Mouse (Mus musculus): Measurements from ENCODE around the gene Enoph1.

Enoph1 gene

DNA sequence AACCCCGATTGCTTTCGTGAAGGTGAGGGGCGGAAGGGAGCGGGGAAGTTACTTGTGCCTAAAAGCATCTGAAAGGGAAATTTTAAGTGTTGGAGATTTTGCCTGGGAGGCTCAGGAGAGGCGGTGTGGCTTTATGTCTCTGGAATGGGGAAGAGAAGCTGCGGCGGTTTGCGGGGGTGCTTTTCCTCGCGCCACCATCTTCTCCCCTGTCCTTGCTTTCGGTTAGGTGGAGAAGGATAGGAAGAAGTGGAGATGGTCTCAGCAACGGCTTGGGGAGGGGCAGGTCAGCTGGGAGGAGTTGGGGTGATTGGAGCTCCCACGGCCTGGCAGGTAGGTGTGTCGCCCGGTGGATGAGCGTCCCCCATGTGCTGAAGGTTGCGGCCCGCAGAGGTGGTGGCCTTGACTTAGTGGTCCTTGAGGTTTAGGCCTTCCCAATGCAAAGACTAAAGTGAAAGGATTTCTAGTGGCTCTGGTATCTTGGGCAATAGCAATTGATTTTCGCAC lies 548 bp downstream of the Enoph1 start:
- DNase-seq (ENCODE audit: low spot score), result no peak

GRCm38 (mm10) chr5:100041272-100041671 lies 1.5 kb downstream of the Enoph1 start:
- DNase-seq (ENCODE audit: low spot score), result no peak

DNA sequence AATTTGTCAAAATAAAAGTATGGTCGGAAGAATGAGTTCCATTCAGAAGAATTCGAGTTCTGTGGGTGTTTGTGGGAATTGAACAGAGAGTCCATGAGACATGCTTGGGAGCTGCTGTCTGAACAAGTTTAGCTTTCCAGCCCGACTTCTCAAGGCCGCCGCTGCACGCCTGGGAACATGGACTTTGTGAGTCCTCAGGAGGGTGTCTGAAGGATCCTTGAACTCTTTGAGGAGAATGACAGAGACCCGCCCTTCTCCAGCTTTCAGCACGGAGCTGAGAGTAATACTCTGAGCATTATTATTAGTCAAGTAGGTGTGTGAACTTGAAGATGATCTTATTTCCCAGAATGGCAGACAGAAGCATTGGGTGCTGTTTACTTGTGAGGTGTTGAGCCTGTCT lies 2.7 kb downstream of the Enoph1 start:
- DNase-seq (ENCODE audit: low spot score), result no peak

GRCm38 (mm10) chr5:100043361-100043760 lies 3.6 kb downstream of the Enoph1 start:
- DNase-seq (ENCODE audit: low spot score), result no peak

GRCm38 (mm10) chr5:100044030-100044429 lies 4.2 kb downstream of the Enoph1 start:
- no peak for DNase-seq (ENCODE audit: low spot score)

DNA sequence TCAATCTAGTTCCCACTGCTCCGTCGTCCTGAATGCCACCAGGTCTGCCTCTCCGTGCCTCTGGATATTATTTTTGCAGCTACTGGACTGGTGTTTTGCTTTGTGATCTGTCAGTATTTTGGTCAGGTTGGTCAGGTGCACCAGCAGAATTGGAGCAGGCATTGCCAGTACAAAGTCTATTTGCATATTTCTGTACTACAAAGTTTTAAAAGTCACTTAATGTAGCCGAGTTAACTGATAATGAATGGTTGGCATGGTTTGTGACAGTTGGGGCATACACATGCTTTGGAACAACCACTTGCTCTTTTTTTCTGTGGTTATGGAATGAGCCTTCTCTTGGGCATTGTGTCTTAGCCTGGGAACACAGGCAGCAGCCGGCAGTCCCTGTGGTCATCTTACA lies 4.8 kb downstream of the Enoph1 start:
- DNase-seq (ENCODE audit: low spot score), result no peak

DNA sequence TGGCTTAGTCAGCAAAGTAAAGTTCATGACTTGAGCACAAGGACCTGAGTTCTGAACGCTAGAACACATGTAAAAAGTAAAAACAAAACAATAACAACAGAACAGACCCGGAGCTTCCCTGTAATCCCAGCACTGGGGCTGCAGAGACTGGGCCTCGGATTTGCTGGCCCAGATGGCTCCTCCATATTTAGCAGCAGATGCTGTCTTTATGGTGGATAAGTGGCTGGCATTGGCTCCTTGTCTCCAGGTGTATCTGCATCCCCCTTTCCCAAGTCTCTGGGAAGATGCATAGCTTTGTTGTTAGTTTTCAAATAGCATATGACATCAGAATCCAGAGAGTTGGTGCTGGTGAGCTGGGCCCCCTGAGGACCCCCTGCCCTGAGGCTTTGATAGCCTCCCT lies 6.3 kb downstream of the Enoph1 start:
- no peak for DNase-seq (ENCODE audit: low spot score)

GRCm38 (mm10) chr5:100047143-100047640 lies 7.4 kb downstream of the Enoph1 start:
- no peak for DNase-seq (ENCODE audit: low spot score)

GRCm38 (mm10) chr5:100047871-100048270 lies 8.1 kb downstream of the Enoph1 start:
- no peak for DNase-seq (ENCODE audit: low spot score)

DNA sequence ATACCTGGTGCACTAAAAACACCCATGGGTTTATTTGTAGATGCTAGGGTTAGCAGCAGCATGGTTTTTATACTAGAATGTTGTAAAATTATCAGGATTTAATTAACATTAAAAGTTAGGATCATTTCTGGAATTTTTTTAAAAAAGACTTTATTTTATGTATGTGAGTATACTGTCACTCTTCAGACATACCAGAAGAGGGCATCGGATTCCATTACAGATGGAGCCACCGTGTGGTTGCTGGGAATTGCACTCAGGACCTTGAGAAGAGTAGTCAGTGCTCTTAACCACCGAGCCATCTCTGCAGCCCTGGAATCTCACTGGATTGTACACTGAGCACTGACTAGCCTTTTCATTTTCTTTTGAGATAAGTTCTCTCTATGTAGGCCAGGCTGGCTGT lies 10.1 kb downstream of the Enoph1 start:
- DNase-seq (ENCODE audit: low spot score), result no peak

DNA sequence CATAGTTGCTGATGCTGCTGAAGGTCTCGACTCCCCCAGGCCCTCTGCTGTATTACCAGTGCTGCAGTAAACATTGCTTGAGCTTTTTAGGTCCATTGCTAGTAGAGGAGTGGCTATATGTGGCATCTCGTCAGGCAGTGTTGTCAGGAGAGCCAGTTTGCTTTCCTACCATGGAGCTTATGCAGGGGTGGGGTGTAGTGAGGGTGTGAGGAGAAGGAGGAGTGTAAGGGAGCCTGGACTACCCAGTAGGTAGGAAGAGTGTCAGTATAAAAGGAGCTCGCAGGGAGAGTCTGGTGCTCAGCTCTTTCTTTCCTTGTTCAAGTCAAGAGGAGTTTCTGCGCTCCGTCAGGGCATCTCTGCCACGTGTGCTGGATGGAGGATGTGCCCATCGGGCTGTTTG lies 12.9 kb downstream of the Enoph1 start:
- no peak for DNase-seq (ENCODE audit: low spot score)

DNA sequence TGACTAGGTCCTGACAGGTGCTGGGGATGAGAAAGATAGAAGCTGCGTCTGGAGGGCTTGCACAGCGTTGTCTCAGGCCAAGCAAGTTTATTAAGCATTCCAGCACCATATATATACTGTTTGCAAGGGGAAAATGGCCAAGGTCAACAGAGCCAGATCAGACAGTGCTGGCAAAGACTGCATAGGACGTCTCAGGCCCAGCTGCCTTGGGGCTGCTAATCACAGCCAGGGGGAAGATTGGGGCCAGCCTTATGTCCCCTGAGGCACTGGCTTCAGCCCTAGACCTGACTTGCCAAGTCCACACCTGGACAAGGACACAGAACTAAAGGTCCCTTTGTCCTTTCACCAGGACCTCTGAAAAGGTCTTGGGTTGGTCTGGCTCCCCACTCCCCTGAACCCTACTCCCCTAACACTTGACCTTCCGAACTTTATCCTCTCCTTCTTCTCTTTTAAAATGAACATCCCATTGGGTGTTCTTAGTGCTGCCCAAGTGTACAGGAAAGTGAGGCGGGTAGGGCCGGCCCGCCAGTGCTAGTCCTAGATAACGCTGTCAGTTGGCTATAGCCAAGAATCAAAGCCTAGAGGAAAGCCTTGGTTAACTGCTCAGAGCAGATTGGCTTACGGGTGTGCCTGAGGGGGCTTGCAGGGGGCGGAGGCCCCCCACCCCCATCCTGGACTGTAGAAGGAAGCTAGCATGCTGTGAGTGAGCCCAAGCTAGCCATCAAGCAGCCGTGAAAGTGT lies 15.2 kb downstream of the Enoph1 start:
- DNase-seq (ENCODE audit: low spot score), result no peak

DNA sequence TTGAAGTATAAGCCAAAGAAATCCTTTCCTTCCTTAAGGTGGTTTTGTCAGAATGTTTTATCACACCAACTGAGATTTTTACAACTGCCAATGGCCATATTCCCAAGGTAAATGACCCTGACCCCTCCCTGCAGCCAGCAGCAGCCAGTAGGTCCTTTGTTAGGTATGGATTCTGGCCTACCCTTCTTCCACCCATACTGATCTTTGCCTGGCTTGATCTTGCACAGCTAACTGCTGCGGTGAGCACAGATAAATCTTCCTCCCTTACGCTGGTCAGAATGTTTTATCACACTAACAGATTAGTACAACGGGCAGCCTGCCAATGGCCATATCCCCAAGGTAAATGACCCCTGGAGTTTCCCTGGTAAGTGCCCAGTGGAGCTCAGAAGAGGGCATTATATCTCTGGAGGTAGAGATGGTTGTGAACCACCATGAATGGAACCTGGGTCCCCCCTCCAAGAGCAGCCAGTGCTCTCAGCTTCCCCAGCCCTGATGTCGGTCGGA lies 16.1 kb downstream of the Enoph1 start:
- no peak for DNase-seq (ENCODE audit: low spot score)

DNA sequence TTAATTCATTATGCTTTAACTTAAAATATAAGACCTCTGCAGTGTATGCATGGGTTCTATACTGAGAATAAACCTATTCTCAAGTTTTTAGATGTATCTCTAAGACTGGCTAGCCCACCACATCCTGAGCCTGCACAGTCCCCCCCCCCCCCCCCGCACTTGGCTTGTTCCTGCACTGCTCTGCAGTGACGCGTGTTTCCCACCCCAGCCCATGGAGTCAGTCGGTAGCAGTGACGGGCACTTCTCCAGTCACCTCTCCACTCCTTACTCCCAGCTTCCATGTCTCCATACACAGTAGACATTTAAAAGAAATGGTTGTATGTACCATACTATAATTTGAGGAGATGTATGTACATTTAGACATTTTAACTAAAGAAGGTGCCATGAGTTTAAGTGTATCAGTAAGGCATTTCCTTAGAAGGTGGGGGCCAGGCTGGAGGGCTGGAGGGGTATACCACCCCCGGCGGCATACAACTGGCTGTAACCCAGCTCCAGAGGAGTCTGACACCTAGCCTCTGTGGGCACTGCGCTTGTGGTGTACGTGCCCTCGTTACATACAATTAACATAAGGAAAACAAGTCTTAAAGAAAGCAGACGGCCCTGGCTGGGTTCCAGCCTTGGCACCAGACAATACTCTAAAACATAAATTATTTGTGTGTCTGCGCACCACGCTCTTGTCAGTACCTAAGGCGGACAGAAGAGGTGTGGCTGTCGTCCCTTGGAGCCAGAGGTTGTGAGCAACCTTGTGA lies 17.9 kb downstream of the Enoph1 start:
- DNase-seq (ENCODE audit: low spot score), result no peak

DNA sequence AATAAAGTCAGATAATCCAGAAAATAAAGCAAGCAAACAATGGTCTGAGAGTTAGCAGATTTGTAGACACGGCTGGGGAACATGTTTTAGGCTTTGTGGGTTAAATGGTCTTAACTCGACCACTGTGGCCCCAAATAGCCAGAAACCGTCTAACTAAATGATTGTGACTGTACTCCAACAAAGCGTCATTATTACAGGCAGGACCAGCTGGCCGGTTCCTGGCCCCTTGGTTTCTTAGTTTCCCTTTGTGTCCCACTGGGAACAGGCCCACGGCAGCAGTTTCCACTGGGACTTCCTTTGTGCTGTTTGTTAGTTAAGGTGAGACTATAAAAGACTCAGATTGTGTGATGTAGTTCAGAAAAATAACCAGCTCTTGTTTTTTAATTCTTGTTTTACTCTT lies 18.9 kb downstream of the Enoph1 start:
- no peak for DNase-seq (ENCODE audit: low spot score)

DNA sequence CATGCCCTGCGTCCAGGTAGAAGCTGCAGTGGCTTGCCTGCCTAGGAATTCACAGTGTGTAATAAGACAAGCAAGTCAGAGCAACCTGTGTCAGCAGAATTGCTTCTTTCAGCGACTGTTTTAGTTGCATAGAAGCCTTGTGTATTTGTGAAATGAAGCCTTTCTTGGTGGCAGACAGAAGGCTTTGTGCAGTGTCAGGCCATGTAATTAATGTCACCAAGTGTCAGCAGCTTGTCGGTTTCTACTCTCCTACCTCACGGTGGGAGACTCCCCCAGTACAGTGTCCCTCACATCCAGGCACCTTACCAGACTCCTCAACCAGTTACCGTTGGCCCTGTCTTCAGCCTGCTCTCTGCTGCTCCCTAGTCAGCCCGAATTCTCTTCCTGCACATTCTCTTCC lies 19.5 kb downstream of the Enoph1 start:
- DNase-seq (ENCODE audit: low spot score), result no peak

DNA sequence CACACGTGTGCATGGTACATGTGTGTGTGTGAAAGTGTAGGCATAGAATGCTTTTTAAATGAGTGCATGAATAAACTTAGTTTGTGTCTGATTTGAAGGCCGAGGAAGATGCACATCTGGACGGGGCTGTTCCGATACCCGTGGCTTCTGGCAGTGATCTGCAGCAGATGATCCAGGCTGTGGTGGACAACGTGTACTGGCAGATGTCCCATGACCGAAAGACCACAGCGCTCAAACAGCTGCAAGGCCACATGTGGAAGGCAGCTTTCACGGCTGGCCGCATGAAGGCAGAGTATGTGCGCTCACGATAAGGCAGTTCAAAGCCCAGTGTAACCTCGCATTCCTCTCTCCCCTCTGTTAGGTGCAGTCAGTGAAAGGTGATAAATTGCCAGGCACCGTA lies 21.1 kb downstream of the Enoph1 start:
- DNase-seq (ENCODE audit: low spot score), result no peak

- DNase-seq (ENCODE audit: low spot score), result no peak
These were observed 27.8 kb downstream of the Enoph1 start for GRCm38 (mm10) chr5:100067579-100067978.

DNA sequence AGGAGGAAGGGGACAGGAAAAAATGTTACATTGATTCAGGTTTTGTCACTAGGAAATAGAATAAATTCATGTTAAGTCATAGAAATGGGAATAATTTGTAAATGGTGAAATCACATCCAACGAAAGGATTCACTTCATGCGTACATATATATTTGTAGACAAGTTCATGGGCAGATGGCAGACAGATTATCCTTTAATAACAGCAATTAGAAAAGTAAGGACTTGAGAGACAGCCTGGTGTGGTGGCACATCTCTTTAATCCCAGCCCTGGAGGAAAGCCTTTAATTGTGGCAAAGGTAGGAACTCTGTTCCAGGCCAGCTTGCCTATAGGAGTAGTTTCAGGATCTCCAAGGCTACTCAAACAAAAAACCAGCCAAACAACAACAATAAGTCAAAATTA lies 29.7 kb downstream of the Enoph1 start:
- DNase-seq (ENCODE audit: low spot score), result no peak

GRCm38 (mm10) chr5:100070255-100070654 lies 30.5 kb downstream of the Enoph1 start:
- peak; percentile 80 for DNase-seq (ENCODE audit: low spot score)

GRCm38 (mm10) chr5:100071541-100071940 lies 31.8 kb downstream of the Enoph1 start:
- no peak for DNase-seq (ENCODE audit: low spot score)

GRCm38 (mm10) chr5:100072557-100072956 lies 32.8 kb downstream of the Enoph1 start:
- DNase-seq (ENCODE audit: low spot score), result no peak

DNA sequence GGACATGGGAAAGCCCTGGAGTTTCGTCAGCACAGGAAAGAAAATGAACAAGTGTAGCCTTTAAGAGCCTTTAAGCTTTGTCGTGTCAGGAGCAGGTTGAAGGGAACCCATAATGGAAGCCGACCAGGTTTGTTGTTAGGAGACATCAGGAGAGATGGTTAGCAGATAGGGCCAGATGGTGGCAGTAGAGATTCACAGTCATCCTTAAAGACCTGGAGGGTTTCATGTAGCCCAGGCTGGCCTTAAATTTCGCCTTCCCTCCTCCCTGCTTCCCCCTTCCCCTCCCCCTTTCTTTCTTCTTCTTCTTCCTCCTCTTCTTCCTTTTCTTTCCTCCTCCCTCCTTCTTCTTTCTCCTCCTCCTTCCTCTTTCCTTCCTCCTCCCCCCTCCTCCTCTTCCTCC lies 34.8 kb downstream of the Enoph1 start:
- no peak for DNase-seq (ENCODE audit: low spot score)
